Mouse (Mus musculus) lung, adult 2 months (tissue): ENCODE results near the gene Engase. TPM values are rescaled to one million over a fixed set of nuclear protein-coding genes. Genes with fewer than 3 reads are reported as not detected.

ENCODE experiments used
- DNase-seq: peaks from one replicate; pipeline ENCODE4 v3.0.0; 2022
- H3K4me1 ChIP-seq: fragments of 200-500 bp; 2 replicates; pipeline ENCODE4 v1.6.1; 2011; ENCODE audit warnings: low read length; ENCODE audit not compliant: control insufficient read depth, insufficient read depth
- H3K4me3 ChIP-seq: fragments of 200-500 bp; replicated peaks from 2 replicates; pipeline ENCODE3; 2011; ENCODE audit warnings: low read depth, mild to moderate bottlenecking, control low read depth, low read length; ENCODE audit errors: extremely low read depth
- CTCF ChIP-seq: fragments of 200-500 bp; IDR thresholded peaks from 2 replicates; pipeline ENCODE4 v1.5.1; 2011; ENCODE audit warnings: mild to moderate bottlenecking, low read length, control low read depth; ENCODE audit not compliant: insufficient read depth
- POLR2A ChIP-seq: fragments of 200-500 bp; IDR thresholded peaks from 2 replicates; pipeline ENCODE4 v1.6.1; 2011; ENCODE audit warnings: low read depth, mild to moderate bottlenecking, control low read depth, low read length, borderline replicate concordance; ENCODE audit errors: extremely low read depth
- WGBS: fragments of 180-500 bp; shearing (Covaris S2); methylation state at CpG from one replicate; pipeline ENCODE4 v1.1.7; 2018; 5-methylcytosine and 5-hydroxymethylcytosine counted together
- polyA plus RNA-seq: library from polyadenylated mRNA; depleted of rRNA; stranded (reverse); fragments of >200 nt; gene quantifications from 2 replicates; pipeline ENCODE4 v1.2.3, GENCODE M21; 2012

The Engase gene
- polyA plus RNA-seq, 1 experiment = 17.0 TPM

DNA sequence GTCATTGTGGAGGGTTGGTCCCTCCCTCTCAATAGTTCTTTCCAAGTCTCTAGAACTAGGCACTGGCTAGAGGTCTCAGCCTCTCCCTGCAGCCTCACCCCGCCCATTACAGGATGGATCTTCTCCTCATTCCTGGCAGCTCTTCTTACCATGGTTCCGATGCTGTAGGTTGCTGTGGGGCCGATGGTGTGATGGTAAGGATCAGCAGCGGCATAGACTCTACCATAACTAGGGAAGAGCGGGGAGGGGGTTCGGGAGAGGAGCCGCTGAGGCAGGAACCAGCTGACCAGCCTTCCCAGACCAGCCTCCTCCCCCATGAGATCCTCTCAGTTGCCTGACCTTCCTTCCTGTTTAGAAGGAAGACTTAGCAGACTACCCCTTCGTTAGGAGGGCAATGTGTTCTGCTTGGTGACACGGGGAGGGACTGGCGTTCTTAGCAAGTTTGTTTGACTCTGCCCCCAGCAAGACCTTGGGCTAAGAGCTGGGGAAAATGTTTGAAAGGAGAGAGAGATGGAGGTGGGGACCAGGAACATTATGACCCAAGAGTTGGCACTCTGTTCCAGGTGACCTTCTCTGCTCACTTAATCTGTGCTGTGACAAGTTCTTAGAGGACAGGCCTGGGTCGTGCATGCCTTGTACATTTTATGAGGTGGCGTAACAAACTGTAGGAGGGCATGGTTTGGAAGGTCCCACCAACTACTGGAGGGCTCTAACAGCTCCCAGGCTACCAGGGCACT is 17.5 kb downstream of the Engase start:
- no peak for TF ChIP-seq POLR2A
- TF ChIP-seq CTCF = no peak
- no peak overlapping the region for H3K4me3 ChIP-seq
- 53% methylated on average over 12 of the region's 12 CpGs for WGBS
- H3K4me1 ChIP-seq = no peaks in the 10 kb centered on the region
- no peak for DNase-seq

DNA sequence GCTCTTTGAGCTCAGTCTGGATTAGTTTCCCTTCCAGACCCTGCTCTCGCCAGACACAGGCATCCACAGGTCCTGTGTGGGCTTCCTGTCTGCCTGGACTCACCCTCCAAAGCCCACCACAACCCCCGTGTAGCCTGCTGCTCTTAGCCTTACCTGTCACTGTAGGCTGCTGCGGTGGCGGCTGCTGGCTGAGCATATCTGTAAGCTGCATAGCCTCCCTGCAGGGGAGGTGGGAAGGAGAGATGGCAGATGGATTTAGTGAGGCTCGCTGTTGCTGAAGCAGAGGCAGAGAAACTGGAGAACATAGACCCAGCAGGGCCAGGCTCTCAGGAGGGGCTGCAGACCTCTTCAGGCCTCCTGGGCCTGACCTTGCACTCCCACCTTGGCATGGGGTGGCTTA is 18.4 kb downstream of the Engase start:
- no peaks in the 10 kb centered on the region for H3K4me1 ChIP-seq
- no peak for DNase-seq
- TF ChIP-seq CTCF = no peak
- no peak for TF ChIP-seq POLR2A
- WGBS = 59% methylated on average over 5 of the region's 5 CpGs
- H3K4me3 ChIP-seq = no peak overlapping the region

DNA sequence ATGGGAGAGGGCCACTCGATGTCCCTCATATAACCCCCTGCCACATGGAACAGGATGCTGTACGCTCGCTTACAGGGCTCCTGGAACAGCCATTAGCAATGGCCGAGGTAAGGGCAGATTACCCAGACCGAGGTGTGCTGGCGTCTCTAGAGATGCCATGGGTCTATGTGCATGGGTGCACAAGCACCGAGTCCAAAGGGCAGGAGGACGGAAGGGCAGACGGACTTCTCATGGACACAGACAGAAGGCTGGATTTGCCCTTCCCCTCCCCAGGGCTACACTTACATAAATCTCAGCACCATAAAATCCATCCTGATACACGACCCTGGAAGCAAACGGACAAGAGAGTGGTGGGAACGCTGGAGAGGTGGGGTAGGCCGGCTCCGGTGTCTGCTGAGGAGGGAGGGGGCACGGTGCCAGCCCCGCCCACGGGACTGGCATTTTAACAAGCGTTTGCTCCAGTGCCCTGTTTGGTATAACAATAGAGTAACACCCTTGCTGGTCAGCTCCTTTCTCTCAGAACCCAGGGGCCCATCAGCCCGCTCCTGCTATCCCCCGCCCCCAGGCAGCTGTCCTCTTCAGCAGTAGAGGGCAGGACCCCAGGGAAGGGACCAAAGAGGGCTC is 19.5 kb downstream of the Engase start:
- Histone ChIP-seq H3K4me3 (no peak overlapping the region), H3K4me1 (no peaks in the 10 kb centered on the region)
- WGBS = 62% methylated on average over 20 of the region's 20 CpGs
- DNase-seq = no peak
- no peak for TF ChIP-seq CTCF
- TF ChIP-seq POLR2A = no peak

DNA sequence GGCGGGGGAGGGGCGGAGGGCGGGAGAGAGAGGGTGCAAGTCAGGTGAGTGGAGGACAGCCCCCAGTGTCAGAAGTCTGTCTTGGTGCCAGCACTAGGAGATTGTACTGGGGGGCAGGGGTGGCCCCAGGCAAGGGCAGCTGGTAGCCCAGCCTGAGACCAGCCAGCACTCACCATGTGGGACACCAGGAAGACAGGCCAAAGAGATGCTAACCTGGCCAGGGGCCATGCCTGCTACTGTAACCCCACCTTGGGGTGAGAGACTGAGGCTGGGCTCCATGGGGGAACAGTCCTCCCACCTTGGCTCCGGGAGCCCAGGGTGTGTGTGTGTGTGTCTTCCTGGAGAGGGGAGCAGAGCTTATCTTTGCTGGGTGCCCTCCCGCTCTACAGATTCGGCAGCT is 26.4 kb downstream of the Engase start:
- WGBS = 46% methylated on average over 6 of the region's 6 CpGs
- TF ChIP-seq CTCF (no peak), POLR2A (no peak)
- DNase-seq = no peak

DNA sequence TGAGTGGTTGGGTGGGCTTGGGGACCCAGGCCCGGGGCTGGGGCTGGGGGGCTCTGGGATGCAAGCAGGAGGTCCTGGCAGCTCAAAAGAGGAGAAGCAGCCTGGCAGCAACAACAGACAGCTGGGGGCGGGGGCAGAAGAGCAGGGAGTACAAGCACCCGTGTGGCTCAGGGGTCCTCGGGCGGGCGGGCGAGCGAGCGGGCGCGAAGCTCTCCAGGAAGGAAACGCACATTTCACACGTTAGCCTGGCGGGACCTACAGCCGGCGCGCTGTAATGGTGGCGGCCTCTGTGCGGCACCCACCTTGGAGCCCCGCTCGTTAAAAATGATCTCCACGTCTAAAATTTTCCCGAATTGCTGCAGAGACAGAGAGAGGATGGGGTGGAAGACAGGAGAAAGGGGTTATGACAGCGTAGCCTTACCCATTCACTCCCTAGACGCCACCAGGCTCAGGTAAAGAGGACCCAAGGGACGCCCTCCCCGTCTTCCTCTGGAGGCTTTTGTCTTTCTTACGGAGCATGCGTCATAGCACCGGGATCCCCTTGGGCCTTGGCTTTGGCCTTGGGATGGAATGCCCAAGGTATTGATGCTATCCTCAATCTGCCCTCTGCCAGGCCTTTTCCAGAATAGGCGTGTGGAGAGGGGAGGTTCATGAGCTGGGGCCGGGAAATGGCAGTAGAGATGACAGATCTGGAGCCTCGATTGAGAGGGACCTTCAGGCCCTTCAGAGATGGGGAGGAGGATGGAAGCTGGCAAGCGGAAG is 27.0 kb downstream of the Engase start:
- 12% methylated on average over 34 of the region's 34 CpGs for WGBS
- H3K4me3 ChIP-seq = no peak overlapping the region
- no peaks in the 10 kb centered on the region for H3K4me1 ChIP-seq
- no peak for TF ChIP-seq POLR2A
- DNase-seq = no peak

More for the DNA sequence above, 26.4 kb downstream of the Engase start:
- Histone ChIP-seq H3K4me1 (no peaks in the 10 kb centered on the region), H3K4me3 (no peak overlapping the region)

DNA sequence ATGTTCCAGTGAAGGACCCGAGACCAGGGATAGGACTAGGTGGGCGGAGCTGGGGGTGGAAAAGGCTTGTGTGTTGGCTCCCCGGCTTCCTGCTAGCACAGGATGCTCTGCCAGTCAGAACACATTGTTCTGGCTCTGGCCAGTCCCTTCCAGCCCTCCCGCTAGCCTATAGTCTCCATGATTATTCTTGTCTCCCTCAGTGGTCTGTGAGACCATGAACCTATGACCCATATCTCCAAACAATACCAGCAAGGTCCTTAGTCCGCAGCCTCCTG is 27.5 kb downstream of the Engase start:
- 41% methylated on average over 5 of the region's 5 CpGs for WGBS
- TF ChIP-seq POLR2A (no peak), CTCF (no peak)

DNA sequence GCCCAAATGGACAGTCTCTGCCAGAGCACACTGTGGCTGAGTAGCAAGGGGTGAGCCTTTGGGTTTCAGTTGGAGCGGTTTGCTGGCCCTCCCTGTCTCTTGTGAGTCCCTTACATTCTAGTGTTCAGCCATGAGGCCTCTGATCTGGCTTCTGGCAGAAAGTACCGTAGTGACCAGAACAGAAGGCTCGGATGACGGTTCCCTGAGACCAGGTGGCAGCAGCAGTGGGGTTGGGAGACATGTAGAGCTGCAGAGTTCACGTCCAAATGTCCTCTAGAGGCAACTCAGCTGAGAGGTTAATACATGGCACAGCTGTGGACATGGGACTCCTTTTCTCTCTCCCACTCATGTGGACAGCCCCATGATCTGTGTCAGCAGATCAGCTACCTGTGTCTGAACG is 30.5 kb downstream of the Engase start:
- no peak for TF ChIP-seq CTCF
- TF ChIP-seq POLR2A = no peak
- no peak for DNase-seq
- H3K4me1 ChIP-seq = no peaks in the 10 kb centered on the region
- H3K4me3 ChIP-seq = no peak overlapping the region
- WGBS = 79% methylated on average over 6 of the region's 6 CpGs

More for the DNA sequence above, 27.5 kb downstream of the Engase start:
- Histone ChIP-seq H3K4me1 (no peaks in the 10 kb centered on the region), H3K4me3 (no peak overlapping the region)
- DNase-seq = no peak

DNA sequence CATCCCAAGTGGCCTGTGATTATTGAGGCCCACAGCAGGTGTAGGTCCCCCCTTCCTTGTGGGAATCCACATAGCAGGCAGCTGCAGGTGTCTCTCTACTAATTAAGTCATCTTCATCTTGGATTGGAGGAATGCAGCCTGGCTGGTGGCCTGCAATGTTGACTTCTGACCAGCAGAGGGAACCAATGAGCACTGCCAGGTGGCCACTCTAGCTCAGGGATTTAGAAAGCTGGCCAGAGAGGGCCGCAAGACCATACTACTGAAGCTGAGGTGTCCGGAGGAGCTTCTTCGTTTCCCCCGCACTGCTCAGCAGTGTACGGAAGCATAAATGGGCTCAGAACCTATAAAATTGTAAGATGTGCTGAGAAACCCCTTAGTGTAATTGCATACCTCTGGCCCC is 31.3 kb downstream of the Engase start:
- peak; percentile 73 for DNase-seq
- Histone ChIP-seq H3K4me3 (no peak overlapping the region), H3K4me1 (no peaks in the 10 kb centered on the region)
- 42% methylated on average over 5 of the region's 5 CpGs for WGBS
- TF ChIP-seq POLR2A (no peak), CTCF (peak; percentile 96)

DNA sequence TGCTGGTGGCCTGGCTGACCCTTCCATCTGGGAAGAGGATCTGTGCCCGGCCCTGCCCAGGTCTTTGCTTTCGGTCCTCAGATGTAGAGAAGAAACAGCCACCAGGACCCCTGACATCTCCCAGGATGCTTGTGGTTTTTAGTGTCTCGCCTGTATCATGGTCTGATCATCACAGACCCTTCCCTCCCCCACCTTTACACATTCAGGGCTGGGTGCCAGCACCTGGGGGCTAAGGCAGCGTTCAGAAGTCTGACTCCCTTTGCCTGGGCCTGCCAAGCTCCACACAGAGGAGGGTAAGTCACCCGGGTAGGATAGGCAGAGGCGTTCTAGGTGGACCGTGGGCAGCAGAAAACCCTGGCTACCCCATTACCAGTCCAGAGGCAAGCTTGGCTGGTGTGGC is 31.7 kb downstream of the Engase start:
- DNase-seq = no peak
- WGBS = 72% methylated on average over 7 of the region's 7 CpGs
- Histone ChIP-seq H3K4me3 (no peak overlapping the region), H3K4me1 (no peaks in the 10 kb centered on the region)
- TF ChIP-seq CTCF = no peak
- no peak for TF ChIP-seq POLR2A
